Mouse (Mus musculus): ENCODE results near the gene Tomm20. TPM values are rescaled to one million over a fixed set of nuclear protein-coding genes. Genes with fewer than 3 reads are reported as not detected.
"Not testable (repeated sequence)": the region's sequence is repeated elsewhere in the genome, so short reads cannot be mapped to it uniquely, and the experiment has no call there.

Gene Tomm20
- polyA plus RNA-seq, 1 experiment from 2014 or later, result 197 TPM

- WGBS, result 71% methylated on average over 10 of the region's 10 CpGs
These were observed 31.5 kb downstream of the Tomm20 start for GRCm38 (mm10) chr8:126914107-126914490.

DNA sequence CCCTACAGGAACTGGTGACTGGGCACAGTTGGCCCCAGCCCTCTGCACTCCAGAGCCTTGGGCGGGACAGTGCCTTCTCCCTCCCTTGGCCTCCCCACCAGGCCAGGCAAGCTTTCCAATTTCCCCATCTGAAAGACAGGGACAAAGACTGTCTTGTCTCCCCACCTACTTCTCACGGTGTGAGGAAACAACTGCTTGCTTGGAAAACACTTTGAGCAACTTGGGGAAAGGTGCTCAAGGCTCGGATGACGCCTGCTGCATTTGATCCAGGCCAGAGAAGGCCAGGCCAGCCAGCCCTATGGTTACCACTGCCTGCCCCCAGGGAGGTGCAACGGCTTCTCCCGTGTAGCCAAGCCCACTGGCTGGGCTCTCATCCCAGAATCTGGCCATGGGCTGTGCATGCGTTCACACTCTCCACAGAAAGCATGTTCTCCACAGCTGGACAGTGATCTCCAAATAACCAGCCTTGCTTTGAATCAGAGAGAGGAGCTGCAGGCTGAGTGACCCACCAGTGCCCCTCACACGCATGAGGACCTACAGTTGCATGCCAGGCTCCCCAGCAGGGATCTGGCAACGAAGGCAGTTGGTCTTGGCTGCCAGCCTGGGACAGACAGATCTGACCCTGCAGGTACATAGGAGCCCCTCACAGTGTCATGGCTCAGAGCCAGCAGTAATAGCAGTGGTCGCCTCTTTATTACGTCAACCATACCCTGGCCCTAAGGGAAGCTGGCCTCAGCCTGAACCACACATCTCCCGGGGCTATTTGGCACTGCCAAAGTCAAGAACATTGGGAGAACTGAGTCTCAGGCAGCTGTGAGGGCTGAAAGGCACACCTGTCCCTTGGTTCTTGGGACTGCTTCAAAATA lies 32.2 kb downstream of the Tomm20 start:
- ATAC-seq (replicated peaks), result no peak
- Histone ChIP-seq H3K27ac (no peak overlapping the region; the same call in 1 of the 2 replicates), H3K9me3 (no peaks in the 10 kb centered on the region), H3K9ac (no peak overlapping the region), H3K27me3 (replicated peaks) (no peaks in the 10 kb centered on the region), H3K4me2 (no peak overlapping the region), H3K4me1 (peaks cover 8% of the 10 kb centered on the region), H3K4me3 (no peak overlapping the region), H3K36me3 (replicated peaks) (no peaks in the 10 kb centered on the region)
- 53% methylated on average over 12 of the region's 12 CpGs for WGBS

More at GRCm38 (mm10) chr8:126914107-126914490, 31.5 kb downstream of the Tomm20 start:
- H3K36me3 ChIP-seq (replicated peaks); ATAC-seq (replicated peaks); H3K9ac ChIP-seq; H3K4me3 ChIP-seq; H3K4me1 ChIP-seq; H3K4me2 ChIP-seq; H3K27me3 ChIP-seq (replicated peaks); H3K27ac ChIP-seq; H3K9me3 ChIP-seq: not testable (repeated sequence)

GRCm38 (mm10) chr8:126909371-126909802 lies 36.3 kb downstream of the Tomm20 start:
- Histone ChIP-seq H3K27me3 (replicated peaks) (no peaks in the 10 kb centered on the region), H3K9ac (no peak overlapping the region), H3K9me3 (no peaks in the 10 kb centered on the region), H3K4me3 (no peak overlapping the region), H3K27ac (no peak overlapping the region), H3K4me2 (no peak overlapping the region), H3K4me1 (peaks cover 5% of the 10 kb centered on the region; the same call in 1 of the 2 replicates), H3K36me3 (replicated peaks) (no peaks in the 10 kb centered on the region)
- 88% methylated on average over 10 of the region's 10 CpGs for WGBS
- no peak for ATAC-seq (replicated peaks)

DNA sequence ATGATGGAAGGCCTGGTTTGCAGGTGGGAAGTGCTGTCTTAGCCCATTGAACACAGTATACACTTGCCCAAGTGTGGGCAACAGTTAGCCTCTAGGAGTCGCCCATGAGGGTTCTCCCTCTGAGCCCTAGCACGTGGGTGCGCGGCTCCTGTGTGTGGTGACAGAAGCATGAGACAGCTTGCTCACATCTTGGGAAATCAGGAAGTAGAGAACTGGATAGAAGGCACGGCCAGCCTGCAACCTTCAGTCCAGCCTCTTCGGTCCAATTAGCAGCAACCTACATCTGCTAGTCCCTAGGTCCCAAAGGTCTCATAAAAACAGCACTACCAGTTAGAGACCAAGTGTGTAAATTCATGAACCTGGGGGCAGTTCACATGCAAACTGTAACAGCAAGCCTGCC lies 36.8 kb downstream of the Tomm20 start:
- Histone ChIP-seq H3K4me1 (peaks cover 5% of the 10 kb centered on the region; the same call in 1 of the 2 replicates), H3K36me3 (replicated peaks) (no peaks in the 10 kb centered on the region), H3K9ac (no peak overlapping the region), H3K4me3 (no peak overlapping the region), H3K9me3 (no peaks in the 10 kb centered on the region), H3K27ac (no peak overlapping the region), H3K27me3 (replicated peaks) (no peaks in the 10 kb centered on the region), H3K4me2 (no peak overlapping the region)
- 80% methylated on average over 6 of the region's 6 CpGs for WGBS
- no peak for ATAC-seq (replicated peaks)

- WGBS, result 86% methylated on average over 9 of the region's 9 CpGs
- no peak overlapping the region for H3K4me3 ChIP-seq
- no peak overlapping the region for H3K4me2 ChIP-seq
- H3K27ac ChIP-seq, result no peak overlapping the region
- H3K36me3 ChIP-seq (replicated peaks), result no peaks in the 10 kb centered on the region
- ATAC-seq (replicated peaks), result no peak
- no peaks in the 10 kb centered on the region for H3K4me1 ChIP-seq
- no peak overlapping the region for H3K9ac ChIP-seq
- no peaks in the 10 kb centered on the region for H3K9me3 ChIP-seq
- H3K27me3 ChIP-seq (replicated peaks), result no peaks in the 10 kb centered on the region
These were observed 37.7 kb downstream of the Tomm20 start for GRCm38 (mm10) chr8:126907968-126908367.

DNA sequence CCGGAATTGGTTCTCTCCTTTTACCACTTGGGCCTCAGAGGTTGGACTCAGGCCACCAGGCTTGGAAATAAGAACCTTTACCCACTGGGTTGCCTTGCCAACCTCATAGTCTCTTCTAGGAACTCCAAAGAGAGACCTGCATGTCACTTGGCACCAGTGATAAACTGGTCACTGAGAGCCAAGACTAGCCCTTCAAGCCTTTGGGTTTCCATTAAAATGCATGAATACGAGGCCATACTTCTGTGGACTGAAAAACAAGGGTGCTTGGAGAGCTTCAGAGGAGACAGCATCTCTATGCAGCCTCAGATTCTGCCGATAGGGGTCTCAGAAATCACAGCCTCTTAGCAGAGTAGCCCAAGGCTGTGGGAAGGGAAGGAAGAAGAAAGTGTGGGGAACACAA lies 38.3 kb downstream of the Tomm20 start:
- no peak overlapping the region for H3K27ac ChIP-seq
- H3K4me1 ChIP-seq, result no peaks in the 10 kb centered on the region
- no peaks in the 10 kb centered on the region for H3K9me3 ChIP-seq
- no peak overlapping the region for H3K4me2 ChIP-seq
- no peak overlapping the region for H3K9ac ChIP-seq
- H3K4me3 ChIP-seq, result no peak overlapping the region
- 65% methylated on average over 3 of the region's 3 CpGs for WGBS
- H3K36me3 ChIP-seq (replicated peaks), result no peaks in the 10 kb centered on the region
- peak; percentile 50; the same call in 1 of the 2 replicates for ATAC-seq (replicated peaks)
- no peaks in the 10 kb centered on the region for H3K27me3 ChIP-seq (replicated peaks)

- Histone ChIP-seq H3K4me2 (no peak overlapping the region), H3K36me3 (replicated peaks) (no peaks in the 10 kb centered on the region), H3K4me1 (no peaks in the 10 kb centered on the region), H3K27ac (no peak overlapping the region), H3K27me3 (replicated peaks) (no peaks in the 10 kb centered on the region), H3K9me3 (no peaks in the 10 kb centered on the region), H3K9ac (no peak overlapping the region), H3K4me3 (no peak overlapping the region)
- no peak for ATAC-seq (replicated peaks)
- 95% methylated on average over 3 of the region's 3 CpGs for WGBS
These were observed 40.3 kb downstream of the Tomm20 start for GRCm38 (mm10) chr8:126905387-126905786.

DNA sequence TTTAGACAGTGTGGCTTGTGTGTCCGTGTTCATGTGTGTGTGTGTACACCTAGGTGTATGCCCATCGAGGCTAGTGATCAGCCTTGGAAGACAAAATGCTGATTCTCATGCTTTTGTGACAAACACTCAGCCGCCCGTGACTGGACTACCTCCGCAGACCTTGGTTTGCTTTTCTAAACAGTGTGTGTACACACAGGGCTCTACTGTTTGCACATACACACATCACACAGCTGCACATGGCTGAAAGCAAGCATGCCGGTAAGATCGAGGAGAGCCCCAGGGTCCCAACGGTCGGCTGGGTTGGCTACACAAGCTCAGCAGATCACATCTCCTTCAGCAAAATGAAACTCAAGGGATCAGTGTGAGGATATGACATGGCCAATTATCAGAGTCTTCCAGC lies 41.7 kb downstream of the Tomm20 start:
- H3K27me3 ChIP-seq (replicated peaks), result no peaks in the 10 kb centered on the region
- 85% methylated on average over 9 of the region's 9 CpGs for WGBS
- H3K9ac ChIP-seq, result no peak overlapping the region
- H3K4me2 ChIP-seq, result no peak overlapping the region
- no peaks in the 10 kb centered on the region for H3K4me1 ChIP-seq
- no peak overlapping the region for H3K27ac ChIP-seq
- no peak overlapping the region for H3K4me3 ChIP-seq
- H3K36me3 ChIP-seq (replicated peaks), result no peaks in the 10 kb centered on the region
- H3K9me3 ChIP-seq, result no peaks in the 10 kb centered on the region
- ATAC-seq (replicated peaks), result no peak

- H3K27ac ChIP-seq, result no peak overlapping the region
- H3K36me3 ChIP-seq (replicated peaks), result no peaks in the 10 kb centered on the region
- WGBS, result 76% methylated on average over 9 of the region's 9 CpGs
- no peaks in the 10 kb centered on the region for H3K9me3 ChIP-seq
- no peak for ATAC-seq (replicated peaks)
- H3K4me2 ChIP-seq, result no peak overlapping the region
- H3K27me3 ChIP-seq (replicated peaks), result no peaks in the 10 kb centered on the region
- no peak overlapping the region for H3K4me3 ChIP-seq
- H3K4me1 ChIP-seq, result no peaks in the 10 kb centered on the region
- no peak overlapping the region for H3K9ac ChIP-seq
These were observed 42.3 kb downstream of the Tomm20 start for GRCm38 (mm10) chr8:126903224-126903895.

GRCm38 (mm10) chr8:126901612-126902011 lies 44.0 kb downstream of the Tomm20 start:
- Histone ChIP-seq H3K27ac (no peak overlapping the region), H3K9ac (no peak overlapping the region), H3K4me2 (no peak overlapping the region), H3K4me3 (no peak overlapping the region), H3K27me3 (replicated peaks) (no peaks in the 10 kb centered on the region), H3K36me3 (replicated peaks) (no peaks in the 10 kb centered on the region), H3K4me1 (no peaks in the 10 kb centered on the region), H3K9me3 (no peaks in the 10 kb centered on the region)
- ATAC-seq (replicated peaks), result no peak
- 88% methylated on average over 1 of the region's 1 CpGs for whole genome bisulfite sequencing

DNA sequence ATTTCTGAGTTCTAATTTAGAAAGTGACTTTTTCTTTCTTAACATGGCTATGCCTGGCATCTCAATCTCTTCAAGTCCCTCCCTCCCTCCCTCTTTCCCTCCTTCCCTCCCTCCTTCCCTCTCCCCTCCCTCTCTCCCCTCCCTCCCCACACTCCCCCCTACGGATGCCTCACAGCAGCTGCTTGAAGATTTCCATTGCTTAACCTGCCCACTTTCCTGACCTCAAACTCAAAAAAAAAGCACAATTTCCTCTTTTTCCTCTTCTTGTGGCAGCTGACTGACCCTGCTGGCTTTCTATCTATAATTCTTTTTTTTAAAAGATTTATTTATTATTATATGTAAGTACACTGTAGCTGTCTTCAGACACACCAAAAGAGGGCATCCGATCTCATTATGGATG lies 44.6 kb downstream of the Tomm20 start:
- WGBS, result 64% methylated on average over 2 of the region's 2 CpGs
- no peak overlapping the region for H3K4me3 ChIP-seq
- H3K4me2 ChIP-seq, result no peak overlapping the region
- no peaks in the 10 kb centered on the region for H3K27me3 ChIP-seq (replicated peaks)
- H3K9ac ChIP-seq, result no peak overlapping the region
- no peaks in the 10 kb centered on the region for H3K9me3 ChIP-seq
- H3K4me1 ChIP-seq, result no peaks in the 10 kb centered on the region
- ATAC-seq (replicated peaks), result no peak
- H3K36me3 ChIP-seq (replicated peaks), result no peaks in the 10 kb centered on the region
- no peak overlapping the region for H3K27ac ChIP-seq

GRCm38 (mm10) chr8:126895133-126895532 lies 50.5 kb downstream of the Tomm20 start:
- no peak overlapping the region for H3K4me3 ChIP-seq
- H3K36me3 ChIP-seq (replicated peaks), result no peaks in the 10 kb centered on the region
- H3K27me3 ChIP-seq (replicated peaks), result no peaks in the 10 kb centered on the region
- H3K4me1 ChIP-seq, result no peaks in the 10 kb centered on the region
- peak; percentile 60; the same call in 1 of the 2 replicates for ATAC-seq (replicated peaks)
- H3K9ac ChIP-seq, result no peak overlapping the region
- no peaks in the 10 kb centered on the region for H3K9me3 ChIP-seq
- no peak overlapping the region for H3K4me2 ChIP-seq
- WGBS, result 54% methylated on average over 6 of the region's 6 CpGs
- H3K27ac ChIP-seq, result no peak overlapping the region
